Mouse (Mus musculus): ENCODE data around the gene Cntnap5b.

- TF ChIP-seq CTCF (IDR thresholded peaks at IDR 0.05; ENCODE audit: low read depth), result no peak
- TF ChIP-seq EP300 (IDR thresholded peaks at IDR 0.05; ENCODE audit: low read depth), result no peak
Measured at GRCm38 (mm10) chr1:100386252-100386651, 613.7 kb downstream of the Cntnap5b start.
